Mouse (Mus musculus) MEL (cell line): ENCODE data around the gene Spen. TPM values are rescaled to one million over a fixed set of nuclear protein-coding genes. Genes with fewer than 3 reads are reported as not detected.

Experiments
- DNase-seq: peaks from one replicate; pipeline ENCODE4 v3.0.0; 2011; ENCODE audit warnings: low read depth, low spot score
- H3K27ac ChIP-seq: 2 replicates; pipeline ENCODE4 v1.5.1; 2012; ENCODE audit warnings: low read depth, mild to moderate bottlenecking, control low read depth, low read length, moderate library complexity; ENCODE audit not compliant: control insufficient read depth
- H3K27me3 ChIP-seq, 2 experiments: fragments of 150-350 bp in 1 of 2; sonication (generic) in 1 of 2; 2 replicates each; pipeline ENCODE4 v1.6.1; 2012; ENCODE audit warnings: low read length in 2 of 2, mild to moderate bottlenecking in 2 of 2, improper control_type of control experiment in 1 of 2, moderate library complexity in 1 of 2; ENCODE audit not compliant: insufficient read depth in 2 of 2, control insufficient read depth in 1 of 2
- H3K36me3 ChIP-seq, 2 experiments: 2 replicates each; pipeline ENCODE4 v1.6.1; 2012 to 2014; ENCODE audit warnings: low read length in 2 of 2, improper control_type of control experiment in 1 of 2, inconsistent platforms in 1 of 2, mild to moderate bottlenecking in 1 of 2; ENCODE audit not compliant: insufficient read depth in 2 of 2, control insufficient read depth in 1 of 2
- H3K4me1 ChIP-seq, 2 experiments: fragments of 150-350 bp in 1 of 2; sonication (generic) in 1 of 2; 2 replicates each; pipeline ENCODE4 v1.6.1; 2012; ENCODE audit warnings: low read length in 2 of 2, improper control_type of control experiment in 1 of 2, mild to moderate bottlenecking in 1 of 2; ENCODE audit not compliant: insufficient read depth in 2 of 2, control insufficient read depth in 1 of 2
- H3K4me3 ChIP-seq, 2 experiments: fragments of 150-350 bp in 1 of 2; sonication (generic) in 1 of 2; 2 replicates each; pipeline ENCODE4 v1.5.1; 2012; ENCODE audit warnings: low read depth in 2 of 2, low read length in 2 of 2, mild to moderate bottlenecking in 2 of 2, moderate library complexity in 2 of 2, control low read depth in 1 of 2, improper control_type of control experiment in 1 of 2; ENCODE audit not compliant: control insufficient read depth in 1 of 2, insufficient read depth in 1 of 2
- H3K79me2 ChIP-seq: 2 replicates; pipeline ENCODE4 v1.6.1; 2012; ENCODE audit warnings: mild to moderate bottlenecking, low read length, moderate library complexity; ENCODE audit not compliant: control insufficient read depth, poor library complexity, insufficient read depth
- H3K9ac ChIP-seq: 2 replicates; pipeline ENCODE4 v1.6.1; 2012; ENCODE audit warnings: low read depth, mild to moderate bottlenecking, control low read depth, low read length, moderate library complexity; ENCODE audit not compliant: control insufficient read depth, poor library complexity, severe bottlenecking
- H3K9me3 ChIP-seq: fragments of 150-350 bp; sonication (generic); replicated peaks from 2 replicates; pipeline ENCODE4 v1.6.1; 2012; ENCODE audit warnings: mild to moderate bottlenecking, low read length, improper control_type of control experiment, moderate library complexity; ENCODE audit not compliant: insufficient read depth
- BHLHE40 ChIP-seq: IDR thresholded peaks from 2 replicates; pipeline ENCODE4 v1.6.1; 2012; ENCODE audit warnings: low read depth, mild to moderate bottlenecking, inconsistent platforms, low read length, improper control_type of control experiment, borderline replicate concordance
- CHD1 ChIP-seq: IDR thresholded peaks from 2 replicates; pipeline ENCODE4 v1.6.1; 2012; ENCODE audit warnings: low read depth, mild to moderate bottlenecking, inconsistent platforms, low read length, improper control_type of control experiment
- CHD2 ChIP-seq: IDR thresholded peaks from 2 replicates; pipeline ENCODE4 v1.6.1; 2011; ENCODE audit warnings: low read length, improper control_type of control experiment
- CTCF ChIP-seq, 3 experiments: IDR thresholded peaks in 2 of 3; conservative IDR thresholded peaks in 1 of 3; 2 replicates each; pipeline ENCODE4 v1.5.1; 2011 to 2012; ENCODE audit warnings: low read length in 3 of 3, low read depth in 2 of 3, mild to moderate bottlenecking in 2 of 3, improper control_type of control experiment in 1 of 3, inconsistent platforms in 1 of 3, mixed read lengths in 1 of 3, moderate library complexity in 1 of 3; ENCODE audit not compliant: control insufficient read depth in 1 of 3, insufficient read depth in 1 of 3, poor library complexity in 1 of 3, severe bottlenecking in 1 of 3
- E2F4 ChIP-seq: IDR thresholded peaks from 2 replicates; pipeline ENCODE4 v1.6.1; 2011; ENCODE audit warnings: low read depth, low read length, improper control_type of control experiment, borderline replicate concordance
- EP300 ChIP-seq, 2 experiments: IDR thresholded peaks; 2 replicates each; pipeline ENCODE4 v1.6.1; 2011; ENCODE audit warnings: improper control_type of control experiment in 2 of 2, low read length in 2 of 2, low read depth in 1 of 2, mild to moderate bottlenecking in 1 of 2
- HCFC1 ChIP-seq: IDR thresholded peaks from 2 replicates; pipeline ENCODE4 v1.6.1; 2012; ENCODE audit warnings: low read depth, mild to moderate bottlenecking, inconsistent platforms, low read length, improper control_type of control experiment, moderate library complexity
- JUND ChIP-seq: IDR thresholded peaks from 2 replicates; pipeline ENCODE4 v1.6.1; 2011; ENCODE audit warnings: low read depth, mild to moderate bottlenecking, improper control_type of control experiment, low read length
- KAT2A ChIP-seq: conservative IDR thresholded peaks from 2 replicates; pipeline ENCODE4 v1.6.1; 2012; ENCODE audit warnings: low read depth, low read length, improper control_type of control experiment, inconsistent platforms
- MAZ ChIP-seq: IDR thresholded peaks from 2 replicates; pipeline ENCODE4 v1.6.1; 2012; ENCODE audit warnings: low read depth, mild to moderate bottlenecking, inconsistent platforms, low read length, improper control_type of control experiment
- MEF2A ChIP-seq: IDR thresholded peaks from 2 replicates; pipeline ENCODE4 v1.6.1; 2014; ENCODE audit warnings: low read depth, mild to moderate bottlenecking, inconsistent platforms, low read length, improper control_type of control experiment; ENCODE audit not compliant: poor library complexity, insufficient replicate concordance, severe bottlenecking; ENCODE audit errors: extremely low read depth
- MXI1 ChIP-seq: IDR thresholded peaks from 2 replicates; pipeline ENCODE4 v1.6.1; 2011; ENCODE audit warnings: mild to moderate bottlenecking, low read depth, low read length, improper control_type of control experiment
- MYB ChIP-seq: IDR thresholded peaks from 2 replicates; pipeline ENCODE4 v1.6.1; 2011; ENCODE audit warnings: mild to moderate bottlenecking, low read depth, low read length, improper control_type of control experiment
- NRF1 ChIP-seq: IDR thresholded peaks from 2 replicates; pipeline ENCODE4 v1.6.1; 2014; ENCODE audit warnings: low read depth, mild to moderate bottlenecking, inconsistent platforms, low read length, improper control_type of control experiment, moderate library complexity; ENCODE audit not compliant: poor library complexity, insufficient read depth, severe bottlenecking
- POLR2AphosphoS2 ChIP-seq: IDR thresholded peaks from 2 replicates; pipeline ENCODE4 v1.6.1; 2011; ENCODE audit warnings: low read length, improper control_type of control experiment
- POLR2AphosphoS5 ChIP-seq: IDR thresholded peaks from 2 replicates; pipeline ENCODE4 v1.6.1; 2012; ENCODE audit warnings: low read depth, borderline replicate concordance, mild to moderate bottlenecking, inconsistent platforms, low read length, moderate library complexity, mixed read lengths
- RAD21 ChIP-seq: IDR thresholded peaks from 2 replicates; pipeline ENCODE4 v1.6.1; 2011; ENCODE audit warnings: mild to moderate bottlenecking, low read depth, low read length, improper control_type of control experiment
- RCOR1 ChIP-seq: IDR thresholded peaks from 2 replicates; pipeline ENCODE4 v1.6.1; 2012; ENCODE audit warnings: low read depth, mild to moderate bottlenecking, inconsistent platforms, low read length, improper control_type of control experiment
- SIN3A ChIP-seq: IDR thresholded peaks from 2 replicates; pipeline ENCODE4 v1.6.1; 2012; ENCODE audit warnings: low read length, improper control_type of control experiment, inconsistent platforms
- SMC3 ChIP-seq: IDR thresholded peaks from 2 replicates; pipeline ENCODE4 v1.6.1; 2011; ENCODE audit warnings: low read depth, low read length, improper control_type of control experiment
- TBP ChIP-seq: IDR thresholded peaks from 2 replicates; pipeline ENCODE4 v1.8.0; 2011; ENCODE audit warnings: low read depth, low read length, improper control_type of control experiment
- TCF12 ChIP-seq: IDR thresholded peaks from 2 replicates; pipeline ENCODE4 v1.6.1; 2014; ENCODE audit warnings: low read depth, mild to moderate bottlenecking, inconsistent platforms, low read length, improper control_type of control experiment, moderate library complexity
- UBTF ChIP-seq: IDR thresholded peaks from 2 replicates; pipeline ENCODE4 v1.6.1; 2012; ENCODE audit warnings: low read depth, mild to moderate bottlenecking, inconsistent platforms, low read length, improper control_type of control experiment, moderate library complexity, borderline replicate concordance; ENCODE audit not compliant: insufficient read depth
- ZC3H11A ChIP-seq: IDR thresholded peaks from 2 replicates; pipeline ENCODE4 v1.6.1; 2012; ENCODE audit warnings: low read depth, mild to moderate bottlenecking, inconsistent platforms, low read length, improper control_type of control experiment
- ZMIZ1 ChIP-seq: IDR thresholded peaks from 2 replicates; pipeline ENCODE4 v1.6.1; 2012; ENCODE audit warnings: low read depth, mild to moderate bottlenecking, inconsistent platforms, low read length, improper control_type of control experiment, moderate library complexity
- ZNF384 ChIP-seq: IDR thresholded peaks from 2 replicates; pipeline ENCODE4 v1.6.1; 2012; ENCODE audit warnings: low read depth, mild to moderate bottlenecking, inconsistent platforms, low read length, improper control_type of control experiment
- polyA plus RNA-seq, 2 experiments: library from polyadenylated mRNA; stranded (reverse) in 1 of 2; unstranded in 1 of 2; fragments of >175 nt in 1 of 2; fragments of >200 nt in 1 of 2; gene quantifications; 2 replicates each; pipeline versions ENCODE4 v1.2.1 to v1.2.4; 2012; ENCODE audit warnings: low replicate concordance in 2 of 2, low read depth in 1 of 2; ENCODE audit not compliant: insufficient read length in 2 of 2, insufficient read depth in 1 of 2, missing spikeins in 1 of 2
- total RNA-seq: library from RNA; depleted of rRNA; stranded (reverse); fragments of 300-350 nt; gene quantifications from 2 replicates; pipeline ENCODE4 v1.2.3, GENCODE M21; 2012

Spen gene
- total and polyA plus RNA-seq, 3 experiments = 11.9 to 102 (median 46.9) TPM

- no peaks in the 10 kb centered on the region for H3K36me3 ChIP-seq
- no peak for TF ChIP-seq CHD1
- TF ChIP-seq MEF2A = no peak
- no peak for TF ChIP-seq TCF12
- TF ChIP-seq ZC3H11A = no peak
- TF ChIP-seq POLR2AphosphoS5 = no peak
- TF ChIP-seq SMC3 = no peak
- no peak for TF ChIP-seq ZNF384
- TF ChIP-seq MXI1 = no peak
- TF ChIP-seq JUND = no peak
- TF ChIP-seq NRF1 = no peak
- TF ChIP-seq MAZ = no peak
- TF ChIP-seq CTCF (IDR thresholded peaks at IDR 0.05 in 2 of 3, conservative IDR thresholded peaks at IDR 0.05 in 1 of 3; ENCODE audit: control insufficient read depth in 1 of 3, insufficient read depth in 1 of 3, low read depth in 2 of 3, low read length in 3 of 3, poor library complexity in 1 of 3, severe bottlenecking in 1 of 3) = no peak
- TF ChIP-seq ZMIZ1 = no peak
- TF ChIP-seq UBTF = no peak
- TF ChIP-seq RAD21 = no peak
- no peak for TF ChIP-seq SIN3A
- TF ChIP-seq HCFC1 = no peak
- no peaks in the 10 kb centered on the region for H3K79me2 ChIP-seq
- no peaks in the 10 kb centered on the region for H3K9me3 ChIP-seq
- H3K27me3 ChIP-seq = no peaks in the 10 kb centered on the region
- no peak within 1 kb of the TSS for H3K27ac ChIP-seq
- no peak within 1 kb of the TSS for H3K4me3 ChIP-seq
- no peak for DNase-seq
- H3K4me1 ChIP-seq = no peaks in the 10 kb centered on the region
- H3K9ac ChIP-seq = no peak within 1 kb of the TSS
These were observed 102.4 kb downstream of the Spen start, which contains the start of gene Srarp for GRCm38 (mm10) chr4:141435974-141436373. TSS of gene Srarp (minus strand) at chr4:141436105.

DNA sequence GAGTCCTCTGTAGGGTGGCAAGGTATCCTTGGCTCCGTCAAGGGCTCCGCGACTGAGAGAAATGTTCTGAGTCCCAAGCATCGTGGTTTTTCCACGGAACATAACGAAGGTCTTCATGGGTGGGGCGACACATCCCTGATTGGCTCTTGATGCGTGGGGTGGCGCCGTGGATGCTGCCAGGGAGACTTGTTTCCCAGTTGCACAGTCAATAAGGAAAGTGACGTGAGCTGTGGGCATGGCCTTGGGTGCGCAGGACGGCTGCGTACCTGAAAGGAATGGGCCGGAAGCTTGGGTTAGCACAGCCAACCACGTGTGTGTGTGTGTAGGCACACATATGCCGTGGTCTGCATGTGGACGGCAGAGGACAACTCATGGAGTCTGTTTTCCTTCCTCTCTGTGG lies 105.2 kb downstream of the Spen start:
- TF ChIP-seq MXI1 (no peak), TBP (no peak), POLR2AphosphoS5 (no peak), BHLHE40 (no peak), CTCF (IDR thresholded peaks at IDR 0.05 in 2 of 3, conservative IDR thresholded peaks at IDR 0.05 in 1 of 3; ENCODE audit: control insufficient read depth in 1 of 3, insufficient read depth in 1 of 3, low read depth in 2 of 3, low read length in 3 of 3, poor library complexity in 1 of 3, severe bottlenecking in 1 of 3) (no peak), ZMIZ1 (no peak), SIN3A (no peak), E2F4 (no peak), POLR2AphosphoS2 (no peak), MYB (no peak), KAT2A (no peak), EP300 (IDR thresholded peaks at IDR 0.05; ENCODE audit: low read depth in 1 of 2, low read length in 2 of 2) (no peak), HCFC1 (no peak), CHD2 (no peak), RCOR1 (no peak)
- Histone ChIP-seq H3K27ac (no peak overlapping the region), H3K36me3 (no peaks in the 10 kb centered on the region), H3K4me3 (no peak overlapping the region), H3K4me1 (no peaks in the 10 kb centered on the region), H3K27me3 (no peaks in the 10 kb centered on the region), H3K9me3 (no peaks in the 10 kb centered on the region), H3K9ac (no peak overlapping the region), H3K79me2 (no peaks in the 10 kb centered on the region)
- DNase-seq = no peak
